Mouse (Mus musculus): ENCODE data around the gene Ypel1. TPM values are rescaled to one million over a fixed set of nuclear protein-coding genes. Genes with fewer than 3 reads are reported as not detected.

The Ypel1 gene
- polyA plus RNA-seq, 1 experiment from 2014 or later: 23.2 TPM

DNA sequence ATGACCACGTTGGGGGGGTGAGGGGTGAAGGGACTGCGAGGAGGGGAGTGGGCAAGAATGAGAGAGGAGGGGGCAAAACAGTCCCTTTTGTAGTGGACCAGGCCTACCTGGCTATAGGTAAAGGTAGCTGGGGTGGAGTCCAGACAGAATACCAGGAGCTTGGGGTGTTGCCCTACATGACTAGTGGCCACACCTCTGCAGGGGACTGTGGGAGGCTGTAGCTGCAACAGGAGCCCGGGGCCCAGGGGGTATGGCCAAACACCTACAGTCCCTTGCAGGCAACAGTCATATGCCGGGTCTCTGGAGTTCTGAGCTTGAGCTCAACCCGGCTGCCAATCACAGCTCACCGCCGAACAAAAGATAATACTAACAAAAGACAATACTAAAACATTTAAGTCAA lies 17.4 kb upstream of the Ypel1 start:
- Histone ChIP-seq H3K9ac (ENCODE audit: low read length) (no peak overlapping the region), H3K4me3 (ENCODE audit: low read length) (no peak overlapping the region), H3K4me2 (ENCODE audit: low read depth, low read length) (no peak overlapping the region), H3K27me3 (ENCODE audit: control insufficient read depth, insufficient read depth, low read depth, low read length) (no peaks in the 10 kb centered on the region), H3K36me3 (ENCODE audit: control insufficient read depth, insufficient read depth, low read length) (peaks cover 8% of the 10 kb centered on the region; the same call in 1 of the 2 replicates), H3K4me1 (replicated peaks; ENCODE audit: control insufficient read depth, insufficient read depth, low read length) (no peaks in the 10 kb centered on the region), H3K9me3 (ENCODE audit: control insufficient read depth, low read length) (no peaks in the 10 kb centered on the region), H3K27ac (ENCODE audit: low read length) (no peak overlapping the region)
- 0 out of 2 replicates have a peak, but pooled peaks have one; percentile 20 for ATAC-seq (ENCODE audit: low read depth)
- WGBS: 76% methylated on average over 7 of the region's 7 CpGs

DNA sequence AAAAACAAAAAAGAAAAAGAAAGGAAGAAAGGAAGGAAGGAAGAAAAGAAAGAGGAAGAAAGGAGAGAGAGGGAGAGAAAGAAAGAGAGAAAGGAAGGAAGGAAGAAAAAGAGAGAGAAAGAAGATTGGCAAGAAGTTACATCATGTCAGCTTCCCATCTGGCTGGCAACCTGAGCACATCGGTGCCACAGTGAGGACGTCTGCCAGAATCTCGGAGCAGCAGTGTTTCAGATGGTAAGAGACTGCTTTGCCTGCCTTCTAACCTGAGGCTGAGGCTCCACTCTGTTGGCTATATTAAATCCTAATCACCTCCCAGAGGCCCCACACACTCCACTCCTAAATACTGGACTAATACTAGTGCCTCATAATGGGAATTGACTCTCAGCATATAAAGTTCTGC lies 15.6 kb upstream of the Ypel1 start:
- H3K4me2 ChIP-seq (ENCODE audit: low read depth, low read length): no peak overlapping the region
- H3K4me3 ChIP-seq (ENCODE audit: low read length): no peak overlapping the region
- ATAC-seq (ENCODE audit: low read depth): no peak
- no peaks in the 10 kb centered on the region for H3K9me3 ChIP-seq (ENCODE audit: control insufficient read depth, low read length)
- no peaks in the 10 kb centered on the region for H3K27me3 ChIP-seq (ENCODE audit: control insufficient read depth, insufficient read depth, low read depth, low read length)
- H3K36me3 ChIP-seq (ENCODE audit: control insufficient read depth, insufficient read depth, low read length): peaks cover 2% of the 10 kb centered on the region; the same call in 1 of the 2 replicates
- H3K9ac ChIP-seq (ENCODE audit: low read length): no peak overlapping the region
- H3K27ac ChIP-seq (ENCODE audit: low read length): no peak overlapping the region
- 67% methylated on average over 3 of the region's 3 CpGs for WGBS
- H3K4me1 ChIP-seq (replicated peaks; ENCODE audit: control insufficient read depth, insufficient read depth, low read length): no peaks in the 10 kb centered on the region

GRCm38 (mm10) chr16:17055584-17055983 lies 13.9 kb upstream of the Ypel1 start:
- no peaks in the 10 kb centered on the region for H3K36me3 ChIP-seq (ENCODE audit: control insufficient read depth, insufficient read depth, low read length)
- 80% methylated on average over 3 of the region's 3 CpGs for WGBS
- no peak overlapping the region for H3K27ac ChIP-seq (ENCODE audit: low read length)
- no peak overlapping the region for H3K4me2 ChIP-seq (ENCODE audit: low read depth, low read length)
- H3K9ac ChIP-seq (ENCODE audit: low read length): no peak overlapping the region
- H3K4me3 ChIP-seq (ENCODE audit: low read length): no peak overlapping the region
- no peak for ATAC-seq (ENCODE audit: low read depth)
- H3K27me3 ChIP-seq (ENCODE audit: control insufficient read depth, insufficient read depth, low read depth, low read length): no peaks in the 10 kb centered on the region
- H3K4me1 ChIP-seq (replicated peaks; ENCODE audit: control insufficient read depth, insufficient read depth, low read length): no peaks in the 10 kb centered on the region
- H3K9me3 ChIP-seq (ENCODE audit: control insufficient read depth, low read length): no peaks in the 10 kb centered on the region

- H3K36me3 ChIP-seq (ENCODE audit: control insufficient read depth, insufficient read depth, low read length): no peaks in the 10 kb centered on the region
- no peaks in the 10 kb centered on the region for H3K27me3 ChIP-seq (ENCODE audit: control insufficient read depth, insufficient read depth, low read depth, low read length)
- no peaks in the 10 kb centered on the region for H3K9me3 ChIP-seq (ENCODE audit: control insufficient read depth, low read length)
- H3K4me3 ChIP-seq (ENCODE audit: low read length): no peak overlapping the region
- no peaks in the 10 kb centered on the region; the same call in 1 of the 2 replicates for H3K4me1 ChIP-seq (replicated peaks; ENCODE audit: control insufficient read depth, insufficient read depth, low read length)
- H3K9ac ChIP-seq (ENCODE audit: low read length): no peak overlapping the region
- no peak for ATAC-seq (ENCODE audit: low read depth)
- no peak overlapping the region for H3K4me2 ChIP-seq (ENCODE audit: low read depth, low read length)
- H3K27ac ChIP-seq (ENCODE audit: low read length): no peak overlapping the region
- WGBS: 61% methylated on average over 1 of the region's 1 CpGs
These were observed 7.2 kb upstream of the Ypel1 start for GRCm38 (mm10) chr16:17062338-17062737.

DNA sequence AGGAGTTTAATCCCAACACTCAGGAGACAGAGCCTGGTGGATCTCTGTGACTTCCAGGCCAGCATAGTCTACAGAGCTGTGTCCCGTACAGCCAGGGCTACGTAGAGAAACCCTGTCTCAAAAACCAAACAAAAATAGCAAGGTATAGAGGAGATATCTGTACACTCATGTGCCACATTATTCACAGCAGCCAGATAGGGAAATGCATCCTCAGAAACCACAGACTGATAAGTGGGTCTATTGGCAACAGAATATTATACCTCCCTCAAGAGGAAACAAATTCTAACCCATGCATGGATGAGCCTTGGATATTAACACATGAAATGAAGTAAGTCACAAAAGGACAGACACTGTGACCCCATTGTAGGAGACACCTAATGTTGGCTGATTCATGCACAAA lies 1.9 kb upstream of the Ypel1 start:
- 81% methylated on average over 2 of the region's 2 CpGs for WGBS
- no peaks in the 10 kb centered on the region for H3K36me3 ChIP-seq (ENCODE audit: control insufficient read depth, insufficient read depth, low read length)
- H3K4me2 ChIP-seq (ENCODE audit: low read depth, low read length): no peak overlapping the region
- no peak overlapping the region for H3K9ac ChIP-seq (ENCODE audit: low read length)
- H3K27ac ChIP-seq (ENCODE audit: low read length): no peak overlapping the region
- H3K27me3 ChIP-seq (ENCODE audit: control insufficient read depth, insufficient read depth, low read depth, low read length): no peaks in the 10 kb centered on the region
- no peaks in the 10 kb centered on the region; the same call in 1 of the 2 replicates for H3K4me1 ChIP-seq (replicated peaks; ENCODE audit: control insufficient read depth, insufficient read depth, low read length)
- no peaks in the 10 kb centered on the region for H3K9me3 ChIP-seq (ENCODE audit: control insufficient read depth, low read length)
- no peak for ATAC-seq (ENCODE audit: low read depth)
- H3K4me3 ChIP-seq (ENCODE audit: low read length): no peak overlapping the region

GRCm38 (mm10) chr16:17070716-17071115 lies 1.2 kb downstream of the Ypel1 start:
- Histone ChIP-seq H3K27me3 (ENCODE audit: control insufficient read depth, insufficient read depth, low read depth, low read length) (no peaks in the 10 kb centered on the region), H3K4me1 (replicated peaks; ENCODE audit: control insufficient read depth, insufficient read depth, low read length) (no peaks in the 10 kb centered on the region), H3K4me2 (ENCODE audit: low read depth, low read length) (peak overlapping the region; percentile 85), H3K9ac (ENCODE audit: low read length) (peak overlapping the region; percentile 88; the same call in 1 of the 2 replicates), H3K9me3 (ENCODE audit: control insufficient read depth, low read length) (peaks cover 4% of the 10 kb centered on the region; the same call in 1 of the 2 replicates), H3K27ac (ENCODE audit: low read length) (no peak overlapping the region), H3K4me3 (ENCODE audit: low read length) (peak overlapping the region; percentile 83), H3K36me3 (ENCODE audit: control insufficient read depth, insufficient read depth, low read length) (0 out of 2 replicates have a peak, but pooled peaks cover 2% of the 10 kb centered on the region)
- 31% methylated on average over 6 of the region's 6 CpGs for WGBS
- no peak for ATAC-seq (ENCODE audit: low read depth)

GRCm38 (mm10) chr16:17073000-17073399 lies 3.5 kb downstream of the Ypel1 start:
- Histone ChIP-seq H3K27ac (ENCODE audit: low read length) (no peak overlapping the region), H3K36me3 (ENCODE audit: control insufficient read depth, insufficient read depth, low read length) (0 out of 2 replicates have a peak, but pooled peaks cover 2% of the 10 kb centered on the region), H3K9ac (ENCODE audit: low read length) (no peak overlapping the region), H3K9me3 (ENCODE audit: control insufficient read depth, low read length) (peaks cover 4% of the 10 kb centered on the region; the same call in 1 of the 2 replicates), H3K27me3 (ENCODE audit: control insufficient read depth, insufficient read depth, low read depth, low read length) (no peaks in the 10 kb centered on the region), H3K4me1 (replicated peaks; ENCODE audit: control insufficient read depth, insufficient read depth, low read length) (no peaks in the 10 kb centered on the region), H3K4me2 (ENCODE audit: low read depth, low read length) (no peak overlapping the region), H3K4me3 (ENCODE audit: low read length) (no peak overlapping the region)
- ATAC-seq (ENCODE audit: low read depth): no peak
- WGBS: 83% methylated on average over 7 of the region's 7 CpGs

DNA sequence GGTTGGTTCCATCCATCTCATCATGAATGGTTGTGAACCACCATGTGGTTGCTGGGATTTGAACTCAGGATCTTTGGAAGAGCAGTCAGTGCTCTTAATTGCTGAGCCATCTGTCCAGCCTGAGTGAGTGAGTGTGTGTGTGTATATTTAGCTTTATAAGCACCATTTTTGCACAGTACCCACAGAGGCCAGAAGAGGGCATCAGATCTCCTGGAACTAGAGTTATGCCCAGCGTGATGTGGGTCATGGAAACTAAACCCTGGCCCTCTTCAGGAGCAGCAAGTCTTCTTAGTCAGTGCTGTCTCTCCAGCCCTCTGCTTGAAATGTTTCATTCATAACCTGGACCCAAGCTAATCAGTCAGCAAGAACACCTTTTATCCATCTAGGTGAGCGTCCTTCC lies 6.8 kb downstream of the Ypel1 start:
- Histone ChIP-seq H3K9ac (ENCODE audit: low read length) (no peak overlapping the region), H3K36me3 (ENCODE audit: control insufficient read depth, insufficient read depth, low read length) (0 out of 2 replicates have a peak, but pooled peaks cover 5% of the 10 kb centered on the region), H3K9me3 (ENCODE audit: control insufficient read depth, low read length) (peaks cover 6% of the 10 kb centered on the region; the same call in 1 of the 2 replicates), H3K27me3 (ENCODE audit: control insufficient read depth, insufficient read depth, low read depth, low read length) (no peaks in the 10 kb centered on the region), H3K4me3 (ENCODE audit: low read length) (no peak overlapping the region), H3K4me2 (ENCODE audit: low read depth, low read length) (no peak overlapping the region), H3K4me1 (replicated peaks; ENCODE audit: control insufficient read depth, insufficient read depth, low read length) (no peaks in the 10 kb centered on the region), H3K27ac (ENCODE audit: low read length) (no peak overlapping the region)
- 87% methylated on average over 2 of the region's 2 CpGs for WGBS
- ATAC-seq (ENCODE audit: low read depth): no peak

DNA sequence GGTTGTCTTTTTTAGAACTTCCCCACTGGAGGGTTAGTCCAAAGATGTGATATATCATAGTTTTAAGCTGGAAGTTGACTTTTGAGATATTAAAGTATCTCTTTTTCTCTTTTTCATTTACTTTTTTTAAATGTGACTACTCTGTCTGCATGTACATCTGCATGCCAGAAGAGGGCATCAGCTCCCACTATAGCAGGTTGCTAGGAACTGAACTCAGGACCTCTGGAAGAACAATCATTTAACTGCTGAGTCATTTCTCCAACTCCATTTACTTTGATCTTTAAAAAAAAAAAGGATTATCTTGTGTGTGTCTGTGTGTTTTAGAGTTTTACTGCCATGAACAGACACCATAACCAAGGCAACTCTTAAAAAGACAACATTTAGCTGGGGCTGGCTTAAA lies 7.4 kb downstream of the Ypel1 start:
- 0 out of 2 replicates have a peak, but pooled peaks cover 5% of the 10 kb centered on the region for H3K36me3 ChIP-seq (ENCODE audit: control insufficient read depth, insufficient read depth, low read length)
- no peak overlapping the region for H3K27ac ChIP-seq (ENCODE audit: low read length)
- H3K9ac ChIP-seq (ENCODE audit: low read length): no peak overlapping the region
- H3K9me3 ChIP-seq (ENCODE audit: control insufficient read depth, low read length): peaks cover 6% of the 10 kb centered on the region; the same call in 1 of the 2 replicates
- H3K4me1 ChIP-seq (replicated peaks; ENCODE audit: control insufficient read depth, insufficient read depth, low read length): peaks cover 3% of the 10 kb centered on the region; the same call in 1 of the 2 replicates
- H3K27me3 ChIP-seq (ENCODE audit: control insufficient read depth, insufficient read depth, low read depth, low read length): no peaks in the 10 kb centered on the region
- no peak overlapping the region for H3K4me2 ChIP-seq (ENCODE audit: low read depth, low read length)
- no peak for ATAC-seq (ENCODE audit: low read depth)
- H3K4me3 ChIP-seq (ENCODE audit: low read length): no peak overlapping the region
